Mouse (Mus musculus) spleen, postnatal 10 days (tissue): ENCODE results near the gene Sh2b3.
A peak's percentile ranks its signal among the peaks of the same experiment; 100 is the strongest.

Experiments
- DNase-seq, 2 experiments: peaks; one replicate each; pipeline ENCODE4 v3.0.0; 2021 to 2022; ENCODE audit warnings: low spot score in 2 of 2

The Sh2b3 gene

GRCm38 (mm10) chr5:121823668-121824067 lies 13.8 kb downstream of the Sh2b3 start:
- DNase-seq: no peak

- no peak for DNase-seq
Observed at GRCm38 (mm10) chr5:121822786-121823505, 14.5 kb downstream of the Sh2b3 start.

GRCm38 (mm10) chr5:121821552-121821951 lies 15.9 kb downstream of the Sh2b3 start:
- DNase-seq: no peak

- DNase-seq: no peak
Observed at GRCm38 (mm10) chr5:121821116-121821515, 16.3 kb downstream of the Sh2b3 start.

- DNase-seq: no peak
Observed at GRCm38 (mm10) chr5:121820657-121821056, 16.8 kb downstream of the Sh2b3 start.

GRCm38 (mm10) chr5:121820161-121820560 lies 17.3 kb downstream of the Sh2b3 start:
- DNase-seq: no peak

- DNase-seq: no peak
Observed at GRCm38 (mm10) chr5:121819559-121819958, 17.9 kb downstream of the Sh2b3 start.

GRCm38 (mm10) chr5:121818862-121819261 lies 18.6 kb downstream of the Sh2b3 start:
- no peak for DNase-seq

GRCm38 (mm10) chr5:121818401-121818800 lies 19.0 kb downstream of the Sh2b3 start:
- no peak for DNase-seq

GRCm38 (mm10) chr5:121817551-121817950 lies 19.9 kb downstream of the Sh2b3 start:
- no peak for DNase-seq

GRCm38 (mm10) chr5:121816611-121817010 lies 20.8 kb downstream of the Sh2b3 start:
- no peak for DNase-seq

GRCm38 (mm10) chr5:121815867-121816380 lies 21.5 kb downstream of the Sh2b3 start:
- DNase-seq: no peak

GRCm38 (mm10) chr5:121815067-121815466 lies 22.4 kb downstream of the Sh2b3 start:
- peak in 1 of 2 experiments; percentile 66 for DNase-seq

GRCm38 (mm10) chr5:121813744-121814143 lies 23.7 kb downstream of the Sh2b3 start:
- DNase-seq: no peak

GRCm38 (mm10) chr5:121812526-121813243 lies 24.8 kb downstream of the Sh2b3 start:
- no peak for DNase-seq

GRCm38 (mm10) chr5:121811485-121811931 lies 25.9 kb downstream of the Sh2b3 start:
- no peak for DNase-seq

GRCm38 (mm10) chr5:121810331-121811151 lies 26.9 kb downstream of the Sh2b3 start:
- DNase-seq: no peak

- DNase-seq: no peak
Observed at GRCm38 (mm10) chr5:121809667-121810224, 27.7 kb downstream of the Sh2b3 start.

- no peak for DNase-seq
Observed at GRCm38 (mm10) chr5:121808202-121808601, 29.2 kb downstream of the Sh2b3 start.

- DNase-seq: no peak
Observed at GRCm38 (mm10) chr5:121807186-121807585, 30.3 kb downstream of the Sh2b3 start.

- no peak for DNase-seq
Observed at GRCm38 (mm10) chr5:121798447-121798846, 39.0 kb downstream of the Sh2b3 start.

GRCm38 (mm10) chr5:121795800-121796199 lies 41.6 kb downstream of the Sh2b3 start:
- peak in 1 of 2 experiments; percentile 47 for DNase-seq
